Mouse (Mus musculus): ENCODE results near the gene Dnajb8. TPM values are rescaled to one million over a fixed set of nuclear protein-coding genes. Genes with fewer than 3 reads are reported as not detected.

The Dnajb8 gene
- polyA plus RNA-seq, 1 experiment: not detected

- no peak for DNase-seq (ENCODE audit: low read depth)
- TF ChIP-seq POLR2A (IDR thresholded peaks at IDR 0.05; ENCODE audit: borderline replicate concordance, extremely low read depth, insufficient read depth, insufficient read length, poor library complexity, severe bottlenecking) (no peak), CTCF (IDR thresholded peaks at IDR 0.05; ENCODE audit: borderline replicate concordance, extremely low read depth, insufficient read depth, insufficient read length) (no peak)
Measured at GRCm38 (mm10) chr6:88199718-88200692, 22.1 kb upstream of the Dnajb8 start.

DNA sequence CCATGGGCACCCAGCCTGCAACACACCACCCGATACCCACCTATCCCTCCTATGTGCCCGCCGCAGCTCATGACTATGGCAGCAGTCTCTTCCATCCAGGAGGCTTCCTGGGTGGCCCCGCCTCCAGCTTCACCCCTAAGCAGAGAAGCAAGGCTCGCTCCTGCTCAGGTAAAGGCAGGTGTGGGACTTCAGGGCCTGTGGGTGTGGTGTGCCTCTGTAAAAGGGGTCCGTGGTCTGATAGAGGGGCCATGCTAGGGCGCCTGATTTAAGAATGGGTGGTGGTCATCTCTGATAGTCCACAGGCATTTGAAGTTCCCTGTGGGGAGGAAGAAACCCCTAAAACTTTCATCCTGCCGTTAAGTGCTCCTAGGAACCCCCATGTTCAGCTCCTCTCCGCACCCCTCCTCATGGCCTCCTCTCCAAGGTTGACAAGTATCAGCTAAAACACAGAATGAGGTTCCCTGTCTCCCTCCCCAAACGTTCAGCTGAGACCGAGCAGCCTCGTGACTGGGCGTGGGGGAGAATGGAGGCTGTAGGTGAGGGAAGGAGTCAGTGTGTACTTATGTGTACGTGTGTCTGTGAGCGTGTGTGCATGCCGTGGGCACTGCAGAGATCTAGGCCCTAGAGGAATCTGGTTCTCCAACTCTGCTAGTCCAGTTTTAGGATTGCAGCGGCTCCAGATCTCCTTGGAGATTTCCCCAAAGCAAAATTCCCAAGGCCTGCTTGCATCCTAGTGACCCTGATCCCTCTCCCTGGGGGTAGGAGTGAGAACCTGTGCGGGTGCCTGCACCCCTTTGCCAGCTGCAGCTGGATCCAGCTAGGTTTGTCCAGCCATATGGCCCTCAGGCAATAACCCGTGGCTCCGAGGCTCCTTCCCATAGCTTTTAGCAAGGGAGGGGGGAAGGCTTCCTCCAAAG, 21.1 kb upstream of the Dnajb8 start:
- TF ChIP-seq POLR2A (IDR thresholded peaks at IDR 0.05; ENCODE audit: borderline replicate concordance, extremely low read depth, insufficient read depth, insufficient read length, poor library complexity, severe bottlenecking) (no peak), CTCF (IDR thresholded peaks at IDR 0.05; ENCODE audit: borderline replicate concordance, extremely low read depth, insufficient read depth, insufficient read length) (no peak)
- no peak for DNase-seq (ENCODE audit: low read depth)

DNA sequence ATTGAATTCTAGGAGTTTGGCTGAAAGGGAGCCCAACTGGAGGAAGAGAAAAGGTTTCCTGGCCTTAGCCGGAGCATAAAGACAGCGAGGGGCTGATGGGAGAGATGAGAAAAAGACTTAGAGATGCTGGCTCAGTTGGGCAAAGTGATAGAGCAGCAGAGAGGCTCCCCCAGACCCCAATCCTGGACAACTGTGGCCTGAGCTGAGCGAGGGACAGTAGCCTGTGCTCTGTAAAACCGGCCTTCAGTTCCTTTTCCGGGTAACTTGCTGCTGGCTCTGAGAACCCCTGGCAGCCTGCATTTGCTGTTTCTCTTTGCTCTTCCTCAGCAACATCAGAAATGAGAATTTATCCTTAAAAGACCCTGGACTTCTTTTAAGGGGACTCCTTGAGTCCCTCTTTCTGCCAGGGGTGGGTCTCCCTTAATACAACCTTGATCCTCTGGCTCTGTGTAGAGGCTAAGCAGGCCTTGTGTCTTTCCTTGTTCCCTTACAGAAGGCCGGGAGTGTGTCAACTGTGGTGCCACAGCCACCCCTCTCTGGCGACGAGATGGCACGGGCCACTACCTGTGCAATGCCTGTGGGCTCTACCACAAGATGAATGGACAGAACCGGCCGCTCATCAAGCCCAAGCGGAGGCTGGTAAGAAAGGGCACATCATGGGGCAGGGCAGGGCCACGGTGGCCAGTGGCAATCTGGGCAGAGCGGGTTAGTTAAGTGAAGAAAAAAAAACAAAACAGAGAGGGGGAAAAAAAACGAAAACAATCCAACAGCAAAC, 20.0 kb upstream of the Dnajb8 start:
- DNase-seq (ENCODE audit: low read depth): no peak
- TF ChIP-seq CTCF (IDR thresholded peaks at IDR 0.05; ENCODE audit: borderline replicate concordance, extremely low read depth, insufficient read depth, insufficient read length) (no peak), POLR2A (IDR thresholded peaks at IDR 0.05; ENCODE audit: borderline replicate concordance, extremely low read depth, insufficient read depth, insufficient read length, poor library complexity, severe bottlenecking) (no peak)

DNA sequence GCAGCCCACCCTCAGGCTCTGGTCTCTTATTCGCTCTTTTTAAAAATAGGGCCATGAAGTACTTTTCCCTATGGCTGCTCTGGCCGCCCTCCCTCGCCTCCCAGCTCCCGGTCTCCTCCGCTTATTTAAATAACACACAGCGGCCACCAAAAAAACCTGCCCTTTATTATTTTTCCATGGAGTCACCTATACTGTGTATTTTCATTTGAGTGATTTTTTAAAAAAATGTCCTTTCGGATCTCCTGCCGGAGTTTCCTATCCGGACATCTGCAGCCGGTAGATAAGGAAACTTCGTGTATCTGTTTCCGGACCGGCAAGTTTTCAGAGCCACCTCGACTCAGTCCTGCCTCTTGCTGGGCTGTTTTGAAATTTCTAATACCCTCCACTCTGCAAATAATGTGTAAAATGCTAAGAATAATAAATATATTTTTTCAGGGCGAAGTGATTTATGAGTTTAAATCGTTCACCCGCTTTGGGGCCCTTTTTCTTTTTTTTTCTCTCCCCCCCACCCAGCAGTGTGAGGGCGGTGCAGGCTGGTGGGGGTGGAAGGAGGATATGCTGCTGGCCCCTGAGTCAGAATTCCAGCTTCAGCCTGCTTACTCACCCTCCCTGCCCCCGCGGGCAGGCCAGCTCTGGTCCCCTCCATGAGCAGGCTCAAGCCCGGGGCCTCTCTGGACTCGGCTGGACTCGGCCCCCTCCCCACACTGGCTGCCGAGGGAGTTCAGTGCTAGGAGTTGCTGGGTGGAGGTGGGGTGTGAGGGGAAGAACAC, 19.0 kb upstream of the Dnajb8 start:
- no peak for TF ChIP-seq CTCF (IDR thresholded peaks at IDR 0.05; ENCODE audit: borderline replicate concordance, extremely low read depth, insufficient read depth, insufficient read length)
- TF ChIP-seq POLR2A (IDR thresholded peaks at IDR 0.05; ENCODE audit: borderline replicate concordance, extremely low read depth, insufficient read depth, insufficient read length, poor library complexity, severe bottlenecking): no peak
- DNase-seq (ENCODE audit: low read depth): peak; percentile 38

- DNase-seq (ENCODE audit: low read depth): no peak
Measured at GRCm38 (mm10) chr6:88203791-88204405, 18.2 kb upstream of the Dnajb8 start.

DNA sequence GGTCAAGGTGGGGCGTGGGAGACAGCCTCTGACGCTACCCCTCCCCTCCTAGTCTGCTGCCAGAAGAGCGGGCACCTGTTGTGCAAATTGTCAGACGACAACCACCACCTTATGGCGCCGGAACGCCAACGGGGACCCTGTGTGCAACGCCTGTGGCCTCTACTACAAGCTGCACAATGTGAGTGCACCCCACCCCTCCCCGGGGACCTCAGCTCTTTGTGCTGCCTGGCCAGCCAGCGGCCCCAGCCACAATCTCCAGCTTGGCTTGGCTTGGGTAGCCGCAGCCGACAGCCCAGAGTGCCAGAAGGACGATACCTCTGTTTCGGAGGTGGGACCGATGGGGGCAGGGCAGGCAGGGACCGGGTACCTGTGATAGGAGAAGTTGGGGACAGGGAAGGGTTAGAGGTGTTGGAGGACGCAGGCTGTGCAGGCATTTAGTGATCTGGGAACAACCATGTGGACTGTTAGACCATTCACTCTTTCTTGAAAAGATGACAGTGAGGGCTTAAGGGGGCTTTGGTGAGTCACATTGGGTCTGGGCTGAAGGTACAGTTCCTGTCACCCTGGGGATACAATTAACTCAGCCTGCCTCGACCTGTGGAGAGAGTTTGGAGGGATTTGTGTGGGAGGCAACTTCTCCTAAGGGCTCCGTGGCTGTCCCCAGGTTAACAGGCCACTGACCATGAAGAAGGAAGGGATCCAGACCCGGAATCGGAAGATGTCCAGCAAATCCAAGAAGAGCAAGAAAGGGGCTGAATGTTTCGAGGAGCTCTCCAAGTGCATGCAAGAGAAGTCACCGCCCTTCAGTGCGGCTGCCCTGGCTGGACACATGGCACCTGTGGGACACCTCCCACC, 17.3 kb upstream of the Dnajb8 start:
- no peak for DNase-seq (ENCODE audit: low read depth)
- no peak for TF ChIP-seq POLR2A (IDR thresholded peaks at IDR 0.05; ENCODE audit: borderline replicate concordance, extremely low read depth, insufficient read depth, insufficient read length, poor library complexity, severe bottlenecking)
- no peak for TF ChIP-seq CTCF (IDR thresholded peaks at IDR 0.05; ENCODE audit: borderline replicate concordance, extremely low read depth, insufficient read depth, insufficient read length)

More at GRCm38 (mm10) chr6:88203791-88204405, 18.2 kb upstream of the Dnajb8 start:
- no peak for TF ChIP-seq CTCF (IDR thresholded peaks at IDR 0.05; ENCODE audit: borderline replicate concordance, extremely low read depth, insufficient read depth, insufficient read length)
- no peak for TF ChIP-seq POLR2A (IDR thresholded peaks at IDR 0.05; ENCODE audit: borderline replicate concordance, extremely low read depth, insufficient read depth, insufficient read length, poor library complexity, severe bottlenecking)

GRCm38 (mm10) chr6:88205386-88205700, 16.7 kb upstream of the Dnajb8 start:
- no peak for DNase-seq (ENCODE audit: low read depth)
- no peak for TF ChIP-seq CTCF (IDR thresholded peaks at IDR 0.05; ENCODE audit: borderline replicate concordance, extremely low read depth, insufficient read depth, insufficient read length)
- TF ChIP-seq POLR2A (IDR thresholded peaks at IDR 0.05; ENCODE audit: borderline replicate concordance, extremely low read depth, insufficient read depth, insufficient read length, poor library complexity, severe bottlenecking): no peak

DNA sequence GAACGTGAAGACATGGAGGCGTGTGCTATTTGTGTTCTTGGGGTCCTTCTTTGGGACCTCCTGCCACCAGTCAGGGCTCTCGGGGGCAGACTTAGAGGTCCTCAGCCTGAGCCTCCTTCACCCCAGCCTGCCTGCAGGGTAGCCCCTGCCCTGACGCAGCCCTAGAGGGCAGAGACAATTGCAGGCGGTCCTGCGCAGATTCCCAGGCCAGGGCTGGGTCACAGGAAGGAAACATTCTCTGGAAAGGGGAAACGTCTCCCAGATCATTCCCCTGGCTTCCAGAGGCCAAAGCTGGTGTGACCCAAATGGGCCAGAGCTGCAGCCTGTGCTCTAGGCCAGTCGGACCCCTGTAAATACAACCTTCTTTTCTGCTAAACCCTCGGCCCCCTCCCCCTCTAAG, 16.1 kb upstream of the Dnajb8 start:
- TF ChIP-seq CTCF (IDR thresholded peaks at IDR 0.05; ENCODE audit: borderline replicate concordance, extremely low read depth, insufficient read depth, insufficient read length): no peak
- TF ChIP-seq POLR2A (IDR thresholded peaks at IDR 0.05; ENCODE audit: borderline replicate concordance, extremely low read depth, insufficient read depth, insufficient read length, poor library complexity, severe bottlenecking): no peak
- DNase-seq (ENCODE audit: low read depth): no peak

GRCm38 (mm10) chr6:88206566-88206965, 15.5 kb upstream of the Dnajb8 start:
- TF ChIP-seq CTCF (IDR thresholded peaks at IDR 0.05; ENCODE audit: borderline replicate concordance, extremely low read depth, insufficient read depth, insufficient read length): no peak
- TF ChIP-seq POLR2A (IDR thresholded peaks at IDR 0.05; ENCODE audit: borderline replicate concordance, extremely low read depth, insufficient read depth, insufficient read length, poor library complexity, severe bottlenecking): no peak
- no peak for DNase-seq (ENCODE audit: low read depth)

Measured in brain, embryonic 14.5 days (tissue).